Mouse (Mus musculus): ENCODE data around the gene Rac1. TPM values are rescaled to one million over a fixed set of nuclear protein-coding genes. Genes with fewer than 3 reads are reported as not detected.

Rac1 gene
- total and polyA plus RNA-seq, 3 experiments, result 204 to 231 (median 219) TPM

GRCm38 (mm10) chr5:143499686-143500085 lies 28.1 kb downstream of the Rac1 start:
- no peak for DNase-seq
- no peaks in the 10 kb centered on the region; the same call in 1 of the 2 replicates for H3K4me1 ChIP-seq (ENCODE audit: control insufficient read depth, insufficient read depth, low read length)
- intact Hi-C loops (cut with DNase I), result no loop called here
- no peak overlapping the region for H3K9ac ChIP-seq (ENCODE audit: low read depth, low read length)
- no peaks in the 10 kb centered on the region for H3K36me3 ChIP-seq (ENCODE audit: control insufficient read depth, insufficient read depth, low read length)
- H3K4me3 ChIP-seq, result no peak overlapping the region
- H3K27ac ChIP-seq, result no peak overlapping the region
- 65% methylated on average over 4 of the region's 4 CpGs for WGBS
- H3K27me3 ChIP-seq (ENCODE audit: control insufficient read depth, insufficient read depth, low read length), result no peaks in the 10 kb centered on the region
- H3K79me2 ChIP-seq (replicated peaks; ENCODE audit: control insufficient read depth, insufficient read depth, low read length), result no peaks in the 10 kb centered on the region
- TF ChIP-seq EP300 (IDR thresholded peaks at IDR 0.05; ENCODE audit: insufficient read depth, low read depth, low read length) (no peak), CTCF (IDR thresholded peaks at IDR 0.05) (no peak), POLR2A (IDR thresholded peaks at IDR 0.05; ENCODE audit: insufficient read depth, low read depth, low read length) (no peak)

- H3K4me1 ChIP-seq (ENCODE audit: control insufficient read depth, insufficient read depth, low read length), result no peaks in the 10 kb centered on the region
- no peaks in the 10 kb centered on the region for H3K36me3 ChIP-seq (ENCODE audit: control insufficient read depth, insufficient read depth, low read length)
- H3K79me2 ChIP-seq (replicated peaks; ENCODE audit: control insufficient read depth, insufficient read depth, low read length), result no peaks in the 10 kb centered on the region
- WGBS, result 90% methylated on average over 7 of the region's 7 CpGs
- H3K27me3 ChIP-seq (ENCODE audit: control insufficient read depth, insufficient read depth, low read length), result no peaks in the 10 kb centered on the region
- no peak for DNase-seq
- TF ChIP-seq EP300 (IDR thresholded peaks at IDR 0.05; ENCODE audit: insufficient read depth, low read depth, low read length) (no peak), CTCF (IDR thresholded peaks at IDR 0.05) (no peak), POLR2A (IDR thresholded peaks at IDR 0.05; ENCODE audit: insufficient read depth, low read depth, low read length) (no peak)
- intact Hi-C loops (cut with DNase I), result no loop called here
- H3K9ac ChIP-seq (ENCODE audit: low read depth, low read length), result no peak overlapping the region
- H3K4me3 ChIP-seq, result no peak overlapping the region
- H3K27ac ChIP-seq, result no peak overlapping the region
These were observed 28.6 kb downstream of the Rac1 start for GRCm38 (mm10) chr5:143499197-143499596.

- no peak for DNase-seq
- H3K79me2 ChIP-seq (replicated peaks; ENCODE audit: control insufficient read depth, insufficient read depth, low read length), result no peaks in the 10 kb centered on the region
- no peak overlapping the region for H3K4me3 ChIP-seq
- intact Hi-C loops (cut with DNase I), result no loop called here
- no peak overlapping the region for H3K9ac ChIP-seq (ENCODE audit: low read depth, low read length)
- H3K27ac ChIP-seq, result no peak overlapping the region
- TF ChIP-seq CTCF (IDR thresholded peaks at IDR 0.05) (no peak), POLR2A (IDR thresholded peaks at IDR 0.05; ENCODE audit: insufficient read depth, low read depth, low read length) (no peak), EP300 (IDR thresholded peaks at IDR 0.05; ENCODE audit: insufficient read depth, low read depth, low read length) (no peak)
- no peaks in the 10 kb centered on the region for H3K27me3 ChIP-seq (ENCODE audit: control insufficient read depth, insufficient read depth, low read length)
- WGBS, result 84% methylated on average over 3 of the region's 3 CpGs
- no peaks in the 10 kb centered on the region for H3K36me3 ChIP-seq (ENCODE audit: control insufficient read depth, insufficient read depth, low read length)
- H3K4me1 ChIP-seq (ENCODE audit: control insufficient read depth, insufficient read depth, low read length), result no peaks in the 10 kb centered on the region
These were observed 30.4 kb downstream of the Rac1 start for GRCm38 (mm10) chr5:143497451-143497850.

- intact Hi-C loops (cut with DNase I), result no loop called here
- no peaks in the 10 kb centered on the region for H3K79me2 ChIP-seq (replicated peaks; ENCODE audit: control insufficient read depth, insufficient read depth, low read length)
- H3K4me3 ChIP-seq, result no peak overlapping the region
- no peaks in the 10 kb centered on the region for H3K27me3 ChIP-seq (ENCODE audit: control insufficient read depth, insufficient read depth, low read length)
- WGBS, result 98% methylated on average over 6 of the region's 6 CpGs
- H3K27ac ChIP-seq, result no peak overlapping the region
- TF ChIP-seq CTCF (IDR thresholded peaks at IDR 0.05), result no peak
- no peak for TF ChIP-seq EP300 (IDR thresholded peaks at IDR 0.05; ENCODE audit: insufficient read depth, low read depth, low read length)
- no peak for TF ChIP-seq POLR2A (IDR thresholded peaks at IDR 0.05; ENCODE audit: insufficient read depth, low read depth, low read length)
- H3K9ac ChIP-seq (ENCODE audit: low read depth, low read length), result no peak overlapping the region
- DNase-seq, result no peak
- H3K36me3 ChIP-seq (ENCODE audit: control insufficient read depth, insufficient read depth, low read length), result no peaks in the 10 kb centered on the region
- no peaks in the 10 kb centered on the region for H3K4me1 ChIP-seq (ENCODE audit: control insufficient read depth, insufficient read depth, low read length)
These were observed 32.1 kb downstream of the Rac1 start for GRCm38 (mm10) chr5:143495708-143496107.

- H3K79me2 ChIP-seq (replicated peaks; ENCODE audit: control insufficient read depth, insufficient read depth, low read length), result no peaks in the 10 kb centered on the region
- TF ChIP-seq CTCF (IDR thresholded peaks at IDR 0.05) (no peak), EP300 (IDR thresholded peaks at IDR 0.05; ENCODE audit: insufficient read depth, low read depth, low read length) (no peak), POLR2A (IDR thresholded peaks at IDR 0.05; ENCODE audit: insufficient read depth, low read depth, low read length) (no peak)
- no peaks in the 10 kb centered on the region for H3K4me1 ChIP-seq (ENCODE audit: control insufficient read depth, insufficient read depth, low read length)
- intact Hi-C loops (cut with DNase I), result no loop called here
- no peaks in the 10 kb centered on the region for H3K27me3 ChIP-seq (ENCODE audit: control insufficient read depth, insufficient read depth, low read length)
- no peaks in the 10 kb centered on the region for H3K36me3 ChIP-seq (ENCODE audit: control insufficient read depth, insufficient read depth, low read length)
- no peak overlapping the region for H3K9ac ChIP-seq (ENCODE audit: low read depth, low read length)
- H3K27ac ChIP-seq, result no peak overlapping the region
- WGBS, result 69% methylated on average over 10 of the region's 10 CpGs
- H3K4me3 ChIP-seq, result no peak overlapping the region
- DNase-seq, result no peak
These were observed 34.7 kb downstream of the Rac1 start for GRCm38 (mm10) chr5:143493163-143493562.

GRCm38 (mm10) chr5:143491736-143492135 lies 36.1 kb downstream of the Rac1 start:
- 94% methylated on average over 4 of the region's 4 CpGs for WGBS
- Histone ChIP-seq H3K9ac (ENCODE audit: low read depth, low read length) (no peak overlapping the region), H3K4me1 (ENCODE audit: control insufficient read depth, insufficient read depth, low read length) (no peaks in the 10 kb centered on the region), H3K4me3 (no peak overlapping the region), H3K27me3 (ENCODE audit: control insufficient read depth, insufficient read depth, low read length) (no peaks in the 10 kb centered on the region), H3K36me3 (ENCODE audit: control insufficient read depth, insufficient read depth, low read length) (no peaks in the 10 kb centered on the region), H3K79me2 (replicated peaks; ENCODE audit: control insufficient read depth, insufficient read depth, low read length) (no peaks in the 10 kb centered on the region), H3K27ac (no peak overlapping the region)
- TF ChIP-seq POLR2A (IDR thresholded peaks at IDR 0.05; ENCODE audit: insufficient read depth, low read depth, low read length) (no peak), CTCF (IDR thresholded peaks at IDR 0.05) (peak; percentile 31; the same call in 1 of the 2 replicates), EP300 (IDR thresholded peaks at IDR 0.05; ENCODE audit: insufficient read depth, low read depth, low read length) (no peak)
- intact Hi-C loops (cut with DNase I), result no loop called here
- no peak for DNase-seq

Measured in heart, adult 2 months (tissue).